Mouse (Mus musculus) thymus, adult 2 months (tissue): Measurements from ENCODE around the gene Angptl2.

ENCODE experiments used
- CTCF ChIP-seq: fragments of 200-500 bp; IDR thresholded peaks from 2 replicates; pipeline ENCODE4 v1.5.1; 2012; ENCODE audit warnings: mild to moderate bottlenecking, control low read depth, low read length, moderate library complexity, borderline replicate concordance; ENCODE audit not compliant: control insufficient read depth, poor library complexity, insufficient read depth; ENCODE audit errors: extremely low read depth
- POLR2A ChIP-seq: fragments of 200-500 bp; IDR thresholded peaks from 2 replicates; pipeline ENCODE4 v1.6.1; 2012; ENCODE audit warnings: mild to moderate bottlenecking, low read length, control low read depth, moderate library complexity; ENCODE audit not compliant: control insufficient read depth, poor library complexity, insufficient read depth; ENCODE audit errors: extremely low read depth

- TF ChIP-seq CTCF (no peak), POLR2A (no peak)
These were observed 966 bp downstream of the Angptl2 start for GRCm38 (mm10) chr2:33216645-33217424.
